Mouse (Mus musculus): ENCODE results near the gene Prpf39. TPM values are rescaled to one million over a fixed set of nuclear protein-coding genes. Genes with fewer than 3 reads are reported as not detected.

Prpf39 gene
- total and polyA plus RNA-seq, 2 experiments from 2014 or later, result 38.3 to 40.7 TPM

DNA sequence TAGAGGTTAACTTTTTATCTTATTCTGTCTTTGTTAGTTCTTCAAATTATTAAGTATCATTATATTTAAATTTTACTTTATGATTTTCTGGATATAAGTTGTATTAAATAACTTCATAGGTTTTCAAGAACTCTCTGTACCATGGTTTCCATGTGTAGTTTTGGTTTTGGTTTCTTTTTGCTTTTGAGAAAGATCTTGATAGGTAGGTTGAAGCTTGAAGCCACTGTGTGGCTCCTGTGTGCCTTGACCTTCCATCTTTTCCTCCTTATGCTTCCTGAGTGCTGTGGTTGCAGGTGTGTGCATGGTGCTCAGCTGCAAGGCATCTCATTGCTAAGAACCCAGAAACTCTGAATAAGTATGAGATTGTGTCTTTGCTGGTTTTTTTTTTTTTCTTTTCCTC, 12.7 kb downstream of the Prpf39 start:
- H3K4me3 ChIP-seq (ENCODE audit: low read depth, low read length), result no peak overlapping the region
- no peaks in the 10 kb centered on the region for H3K27me3 ChIP-seq (ENCODE audit: insufficient read depth, low read length)
- TF ChIP-seq CTCF (IDR thresholded peaks at IDR 0.05), result no peak
- no peaks in the 10 kb centered on the region for H3K4me1 ChIP-seq (ENCODE audit: insufficient read depth, low read length)
- no peak overlapping the region for H3K4me2 ChIP-seq (ENCODE audit: low read depth, low read length, poor library complexity, severe bottlenecking)
- no peaks in the 10 kb centered on the region for H3K9me3 ChIP-seq (ENCODE audit: low read length)
- H3K9ac ChIP-seq (replicated peaks; ENCODE audit: low read length, poor library complexity, severe bottlenecking), result no peak overlapping the region
- H3K36me3 ChIP-seq (ENCODE audit: insufficient read depth, low read length), result peaks cover 20% of the 10 kb centered on the region; the same call in 1 of the 2 replicates
- ATAC-seq (ENCODE audit: low FRiP score), result no peak
- no peak for DNase-seq (ENCODE audit: low spot score)
- no peak overlapping the region for H3K27ac ChIP-seq (ENCODE audit: low read depth, low read length)

GRCm38 (mm10) chr12:65058203-65058602, 22.1 kb downstream of the Prpf39 start:
- TF ChIP-seq CTCF (IDR thresholded peaks at IDR 0.05), result no peak
- DNase-seq (ENCODE audit: low spot score) (no peak), ATAC-seq (ENCODE audit: low FRiP score) (no peak)
- Histone ChIP-seq H3K4me1 (ENCODE audit: insufficient read depth, low read length) (no peaks in the 10 kb centered on the region), H3K4me2 (ENCODE audit: low read depth, low read length, poor library complexity, severe bottlenecking) (no peak overlapping the region), H3K36me3 (ENCODE audit: insufficient read depth, low read length) (peaks cover 29% of the 10 kb centered on the region), H3K9me3 (ENCODE audit: low read length) (no peaks in the 10 kb centered on the region), H3K9ac (replicated peaks; ENCODE audit: low read length, poor library complexity, severe bottlenecking) (no peak overlapping the region), H3K27me3 (ENCODE audit: insufficient read depth, low read length) (no peaks in the 10 kb centered on the region), H3K27ac (ENCODE audit: low read depth, low read length) (no peak overlapping the region), H3K4me3 (ENCODE audit: low read depth, low read length) (no peak overlapping the region)
- 87% methylated on average over 2 of the region's 2 CpGs for WGBS

GRCm38 (mm10) chr12:65061082-65061481, 24.9 kb downstream of the Prpf39 start:
- Histone ChIP-seq H3K27me3 (ENCODE audit: insufficient read depth, low read length) (no peaks in the 10 kb centered on the region), H3K4me1 (ENCODE audit: insufficient read depth, low read length) (no peaks in the 10 kb centered on the region), H3K4me3 (ENCODE audit: low read depth, low read length) (no peak overlapping the region), H3K36me3 (ENCODE audit: insufficient read depth, low read length) (peaks cover 32% of the 10 kb centered on the region), H3K4me2 (ENCODE audit: low read depth, low read length, poor library complexity, severe bottlenecking) (no peak overlapping the region), H3K9ac (replicated peaks; ENCODE audit: low read length, poor library complexity, severe bottlenecking) (no peak overlapping the region), H3K9me3 (ENCODE audit: low read length) (no peaks in the 10 kb centered on the region), H3K27ac (ENCODE audit: low read depth, low read length) (no peak overlapping the region)
- no peak for DNase-seq (ENCODE audit: low spot score)
- TF ChIP-seq CTCF (IDR thresholded peaks at IDR 0.05), result no peak
- no peak for ATAC-seq (ENCODE audit: low FRiP score)

DNA sequence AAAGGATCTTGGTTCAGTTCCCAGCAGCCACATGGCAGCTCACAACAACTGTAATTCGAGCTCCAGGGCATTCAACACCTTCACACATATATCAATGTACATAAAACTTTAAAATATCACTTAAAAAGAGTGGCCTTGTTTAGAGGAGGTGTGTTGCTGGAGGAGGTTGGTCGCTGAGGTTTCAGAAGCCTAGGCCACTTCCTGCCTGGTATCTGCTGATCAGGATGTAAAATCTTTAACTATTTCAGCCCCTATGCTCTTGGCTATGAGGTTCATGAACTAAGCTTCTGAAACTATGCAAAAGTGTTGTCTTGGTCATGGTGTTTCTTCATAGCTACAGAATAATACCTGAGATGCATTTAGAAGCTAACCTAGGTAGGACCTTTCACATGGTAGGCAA, 29.1 kb downstream of the Prpf39 start:
- Histone ChIP-seq H3K27me3 (ENCODE audit: insufficient read depth, low read length) (no peaks in the 10 kb centered on the region), H3K9ac (replicated peaks; ENCODE audit: low read length, poor library complexity, severe bottlenecking) (no peak overlapping the region), H3K9me3 (ENCODE audit: low read length) (no peaks in the 10 kb centered on the region), H3K36me3 (ENCODE audit: insufficient read depth, low read length) (peaks cover 28% of the 10 kb centered on the region), H3K4me1 (ENCODE audit: insufficient read depth, low read length) (no peaks in the 10 kb centered on the region), H3K4me3 (ENCODE audit: low read depth, low read length) (no peak overlapping the region), H3K27ac (ENCODE audit: low read depth, low read length) (no peak overlapping the region), H3K4me2 (ENCODE audit: low read depth, low read length, poor library complexity, severe bottlenecking) (no peak overlapping the region)
- ATAC-seq (ENCODE audit: low FRiP score) (no peak), DNase-seq (ENCODE audit: low spot score) (no peak)
- 81% methylated on average over 2 of the region's 2 CpGs for WGBS
- TF ChIP-seq CTCF (IDR thresholded peaks at IDR 0.05), result no peak

- DNase-seq (ENCODE audit: low spot score), result no peak
- no peaks in the 10 kb centered on the region for H3K4me1 ChIP-seq (ENCODE audit: insufficient read depth, low read length)
- H3K4me2 ChIP-seq (ENCODE audit: low read depth, low read length, poor library complexity, severe bottlenecking), result no peak overlapping the region
- H3K27ac ChIP-seq (ENCODE audit: low read depth, low read length), result no peak overlapping the region
- 71% methylated on average over 3 of the region's 3 CpGs for WGBS
- no peak overlapping the region for H3K4me3 ChIP-seq (ENCODE audit: low read depth, low read length)
- no peak overlapping the region for H3K9ac ChIP-seq (replicated peaks; ENCODE audit: low read length, poor library complexity, severe bottlenecking)
- TF ChIP-seq CTCF (IDR thresholded peaks at IDR 0.05), result no peak
- H3K9me3 ChIP-seq (ENCODE audit: low read length), result no peaks in the 10 kb centered on the region
- no peak for ATAC-seq (ENCODE audit: low FRiP score)
- H3K27me3 ChIP-seq (ENCODE audit: insufficient read depth, low read length), result no peaks in the 10 kb centered on the region
- H3K36me3 ChIP-seq (ENCODE audit: insufficient read depth, low read length), result peaks cover 23% of the 10 kb centered on the region
Observed at GRCm38 (mm10) chr12:65066234-65066633, 30.1 kb downstream of the Prpf39 start.

DNA sequence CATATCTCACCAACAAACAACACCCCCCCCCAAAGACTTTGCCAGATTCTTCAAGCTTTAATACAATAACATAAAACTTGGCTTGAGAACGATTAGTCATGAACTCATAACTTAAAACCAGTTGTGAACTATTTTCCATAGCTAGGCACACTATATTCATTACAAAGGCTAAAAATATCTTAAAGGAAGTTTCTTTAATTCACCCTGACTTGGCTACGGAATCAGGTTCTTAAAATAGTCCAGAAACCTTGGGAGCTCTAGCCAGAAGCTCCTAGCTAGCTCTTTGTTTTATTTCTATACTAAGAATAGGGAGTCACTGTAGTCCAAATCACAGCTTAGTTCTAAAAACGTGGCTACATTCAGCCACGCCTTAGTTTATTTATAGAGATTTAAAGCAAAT, 32.3 kb downstream of the Prpf39 start:
- no peak overlapping the region for H3K27ac ChIP-seq (ENCODE audit: low read depth, low read length)
- no peak for TF ChIP-seq CTCF (IDR thresholded peaks at IDR 0.05)
- peaks cover 13% of the 10 kb centered on the region for H3K36me3 ChIP-seq (ENCODE audit: insufficient read depth, low read length)
- no peaks in the 10 kb centered on the region for H3K9me3 ChIP-seq (ENCODE audit: low read length)
- no peak overlapping the region for H3K4me3 ChIP-seq (ENCODE audit: low read depth, low read length)
- ATAC-seq (ENCODE audit: low FRiP score), result no peak
- no peaks in the 10 kb centered on the region for H3K4me1 ChIP-seq (ENCODE audit: insufficient read depth, low read length)
- no peak overlapping the region for H3K4me2 ChIP-seq (ENCODE audit: low read depth, low read length, poor library complexity, severe bottlenecking)
- 83% methylated on average over 4 of the region's 4 CpGs for WGBS
- H3K9ac ChIP-seq (replicated peaks; ENCODE audit: low read length, poor library complexity, severe bottlenecking), result no peak overlapping the region
- DNase-seq (ENCODE audit: low spot score), result no peak
- H3K27me3 ChIP-seq (ENCODE audit: insufficient read depth, low read length), result no peaks in the 10 kb centered on the region
